Mouse (Mus musculus): ENCODE measurements around the gene Slc25a42. TPM values are rescaled to one million over a fixed set of nuclear protein-coding genes. Genes with fewer than 3 reads are reported as not detected.

The Slc25a42 gene
- polyA plus RNA-seq (2014; fragmentation: Illumina TruSeq; extraction: RNeasy Lipid Tissue Mini Kit (QIAGEN cat#74804); ENCODE audit: low read depth, low replicate concordance): 12.2 TPM

DNA sequence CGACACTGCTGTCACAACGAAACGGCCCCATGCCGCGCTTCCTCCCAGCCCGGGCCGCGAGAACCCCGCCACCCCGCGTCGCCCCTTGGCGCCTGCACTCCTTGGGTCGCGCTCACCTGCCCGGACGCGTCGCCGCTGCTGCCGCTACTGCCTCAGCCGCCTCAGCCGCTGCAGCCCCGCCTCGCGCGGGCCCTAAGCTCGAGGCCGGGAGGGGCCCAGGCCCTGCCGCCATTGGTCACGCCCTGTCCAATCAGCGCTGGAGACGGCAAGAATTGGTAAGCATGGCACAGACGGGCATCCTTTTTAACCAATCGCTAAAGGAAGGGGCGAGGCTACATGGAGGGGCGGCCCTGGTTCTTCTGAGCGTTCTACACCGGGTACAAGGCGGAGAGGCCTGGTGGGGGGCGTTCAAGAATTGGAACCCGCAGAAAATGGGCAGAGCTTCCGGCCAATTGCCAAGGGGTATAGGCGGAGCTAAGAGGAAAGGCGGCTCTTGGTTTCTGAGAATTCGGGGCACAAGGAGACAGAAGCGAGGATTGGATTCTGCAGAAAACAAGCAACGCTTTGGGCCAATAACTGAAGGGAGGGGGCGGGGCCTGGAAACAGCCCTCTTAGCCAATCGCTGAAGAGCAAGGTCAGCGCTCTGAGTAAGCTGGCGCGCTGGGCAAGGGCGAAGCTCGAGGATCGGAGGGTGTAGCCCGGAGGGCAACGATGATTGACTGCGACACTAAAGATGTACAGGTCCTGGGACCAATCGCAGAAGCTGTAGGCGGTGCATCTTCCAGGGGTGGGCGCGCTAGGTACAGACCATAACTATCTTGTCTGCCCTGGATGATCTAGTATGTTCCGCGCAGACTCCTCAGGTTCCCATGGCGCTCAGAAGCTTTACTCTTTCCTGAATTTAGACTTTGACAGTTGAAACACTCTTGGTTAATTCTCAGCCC is at the start of gene Slc25a42:
Gene Slc25a42 (minus strand): TSS at position 194 of the 944 bp plus-strand sequence.

DNA sequence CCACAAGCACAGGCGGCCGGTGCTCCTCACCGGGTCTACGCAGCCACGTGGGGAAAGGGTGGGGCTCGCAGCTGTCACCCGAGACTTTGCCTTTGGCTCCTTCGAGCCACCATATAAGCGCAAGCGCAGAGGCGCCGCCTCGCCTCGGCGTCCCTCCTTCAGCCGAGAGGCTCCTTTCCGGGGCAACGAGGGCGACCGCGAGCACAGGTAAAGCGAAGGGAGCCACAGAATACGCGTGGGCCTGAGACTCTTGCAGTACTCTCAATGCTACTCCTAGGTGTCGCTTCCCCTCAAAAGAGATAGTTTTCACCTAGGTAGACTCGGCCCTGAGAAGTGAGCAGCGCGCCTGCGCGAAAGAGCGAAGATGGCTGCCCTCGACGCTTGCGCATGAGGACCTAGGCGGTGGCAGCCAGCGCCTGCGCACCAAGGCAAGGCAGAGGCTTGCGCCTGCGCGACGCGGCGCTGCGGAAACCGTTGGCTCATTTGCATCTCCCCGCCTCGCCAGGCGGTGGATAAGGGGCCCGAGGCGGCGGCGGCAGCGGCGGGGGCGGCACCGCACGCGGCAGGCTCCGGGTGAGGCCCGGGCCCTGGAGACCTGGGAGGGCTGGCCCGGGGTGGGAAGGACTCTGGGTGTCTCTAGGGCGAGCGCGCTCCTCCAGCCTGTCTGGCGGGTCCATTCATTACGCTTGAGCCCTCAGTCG is 22.1 kb upstream of the Slc25a42 start, which contains the start of the genes Sugp2 and Armc6:
Gene Sugp2 (plus strand): TSS at position 147 of the 701 bp plus-strand sequence.
Gene Armc6 (minus strand): TSS at position 387 of the 701 bp plus-strand sequence.

DNA sequence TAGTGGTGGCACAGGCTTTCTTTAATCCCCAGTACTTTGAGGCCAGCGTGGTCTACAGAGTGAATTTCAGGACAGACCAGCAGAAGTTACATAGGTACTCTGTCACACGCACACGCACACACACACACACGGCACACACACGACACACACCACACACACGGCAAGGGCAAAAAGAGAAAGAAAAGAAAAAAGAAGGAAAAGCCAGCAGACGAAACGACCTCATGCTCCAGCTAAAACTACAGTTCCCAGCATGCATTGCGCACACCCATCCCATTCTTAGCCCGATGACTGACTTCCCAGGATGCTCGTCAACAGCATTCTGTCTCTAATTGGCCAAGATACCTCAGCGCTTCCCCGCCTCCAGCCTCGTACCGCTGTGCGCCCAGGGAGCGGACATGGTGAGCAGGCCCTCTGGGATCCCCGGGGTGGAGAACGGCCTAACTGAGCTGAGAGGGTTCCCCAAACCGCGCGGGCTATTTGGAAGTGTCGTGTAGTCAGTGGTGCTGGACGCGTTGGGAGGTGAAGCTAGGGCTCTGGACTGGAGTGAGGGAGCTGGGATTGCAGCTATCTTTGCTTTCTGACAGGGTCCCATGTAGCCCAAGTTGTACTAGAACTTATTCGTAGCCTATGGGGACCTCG is 39.9 kb downstream of the Slc25a42 start, which contains the start of gene Tmem161a:
Gene Tmem161a (plus strand): TSS at position 314 of the 639 bp plus-strand sequence.

DNA sequence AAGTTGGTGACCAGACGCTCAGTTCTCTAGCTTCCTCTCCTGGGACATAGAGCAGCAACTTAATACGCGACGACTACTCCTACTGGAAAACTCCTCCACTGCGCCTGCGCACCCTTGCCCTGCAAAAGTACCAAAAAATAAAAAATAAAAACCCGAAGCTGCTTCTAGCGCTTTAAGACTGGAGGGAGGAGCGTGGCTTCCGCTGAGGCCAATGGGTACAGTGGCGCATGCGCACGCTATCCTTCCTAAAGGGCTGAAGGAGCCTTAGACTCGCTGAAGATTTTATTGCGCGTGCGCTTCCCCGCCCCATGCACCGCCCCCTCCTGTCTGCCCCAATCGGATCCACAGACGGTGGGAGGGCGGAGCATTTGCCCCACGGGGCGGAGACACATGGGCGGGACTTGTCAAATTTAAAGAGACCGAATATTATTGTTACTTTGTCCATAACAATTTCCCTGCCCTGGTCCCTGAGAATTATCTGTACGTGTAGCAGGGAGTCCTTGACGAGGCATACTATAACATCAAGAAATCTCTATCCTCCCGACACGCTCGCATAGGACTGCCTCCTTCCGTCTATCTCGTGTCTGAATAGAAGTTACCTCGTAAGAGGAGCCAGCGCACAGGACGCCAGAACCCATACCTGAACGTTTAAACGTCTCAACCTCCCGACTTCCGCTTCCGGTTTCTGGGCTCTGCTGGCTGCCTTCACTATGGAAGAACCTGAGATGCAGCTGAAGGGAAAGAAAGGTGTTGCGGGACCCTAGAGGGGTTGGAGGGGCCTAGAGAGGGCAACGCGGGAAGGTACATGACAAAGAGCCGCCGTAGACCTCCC is 72.9 kb downstream of the Slc25a42 start, which contains the start of the genes Rfxank, Borcs8 and Mef2b:
Gene Rfxank (minus strand): TSS at position 129 of the 832 bp plus-strand sequence.
Gene Borcs8 (plus strand): TSS at position 474 of the 832 bp plus-strand sequence.
Gene Mef2b (plus strand): TSS at position 686 of the 832 bp plus-strand sequence.

Other genes starting within 250 kb of the Slc25a42 start
- gene Gatad2a, start 215.9 kb downstream of the Slc25a42 start, polyA plus RNA-seq (2014; fragmentation: Illumina TruSeq; extraction: RNeasy Lipid Tissue Mini Kit (QIAGEN cat#74804); ENCODE audit: low read depth, low replicate concordance): 3.9 TPM
- 4.5 TPM for gene Mau2, start 169.6 kb downstream of the Slc25a42 start, polyA plus RNA-seq (2014; fragmentation: Illumina TruSeq; extraction: RNeasy Lipid Tissue Mini Kit (QIAGEN cat#74804); ENCODE audit: low read depth, low replicate concordance)
- gene Sugp1, start 169.5 kb downstream of the Slc25a42 start, polyA plus RNA-seq (2014; fragmentation: Illumina TruSeq; extraction: RNeasy Lipid Tissue Mini Kit (QIAGEN cat#74804); ENCODE audit: low read depth, low replicate concordance): 3.7 TPM
- gene Tm6sf2, start 139.4 kb downstream of the Slc25a42 start, polyA plus RNA-seq (2014; fragmentation: Illumina TruSeq; extraction: RNeasy Lipid Tissue Mini Kit (QIAGEN cat#74804); ENCODE audit: low read depth, low replicate concordance): 11.7 TPM
- 1.4 TPM for gene Hapln4, start 128.8 kb downstream of the Slc25a42 start, polyA plus RNA-seq (2014; fragmentation: Illumina TruSeq; extraction: RNeasy Lipid Tissue Mini Kit (QIAGEN cat#74804); ENCODE audit: low read depth, low replicate concordance)
- not detected for gene Ncan, start 91.4 kb downstream of the Slc25a42 start, polyA plus RNA-seq (2014; fragmentation: Illumina TruSeq; extraction: RNeasy Lipid Tissue Mini Kit (QIAGEN cat#74804); ENCODE audit: low read depth, low replicate concordance)
- 2.1 TPM for gene Nr2c2ap, start 81.0 kb downstream of the Slc25a42 start, polyA plus RNA-seq (2014; fragmentation: Illumina TruSeq; extraction: RNeasy Lipid Tissue Mini Kit (QIAGEN cat#74804); ENCODE audit: low read depth, low replicate concordance)
- gene Rfxank, start 73.2 kb downstream of the Slc25a42 start, polyA plus RNA-seq (2014; fragmentation: Illumina TruSeq; extraction: RNeasy Lipid Tissue Mini Kit (QIAGEN cat#74804); ENCODE audit: low read depth, low replicate concordance): 1.4 TPM
- 5.6 TPM for gene Borcs8, start 72.8 kb downstream of the Slc25a42 start, polyA plus RNA-seq (2014; fragmentation: Illumina TruSeq; extraction: RNeasy Lipid Tissue Mini Kit (QIAGEN cat#74804); ENCODE audit: low read depth, low replicate concordance)
- not detected for gene Mef2b, start 72.6 kb downstream of the Slc25a42 start, polyA plus RNA-seq (2014; fragmentation: Illumina TruSeq; extraction: RNeasy Lipid Tissue Mini Kit (QIAGEN cat#74804); ENCODE audit: low read depth, low replicate concordance)
- gene Tmem161a, start 39.9 kb downstream of the Slc25a42 start, polyA plus RNA-seq (2014; fragmentation: Illumina TruSeq; extraction: RNeasy Lipid Tissue Mini Kit (QIAGEN cat#74804); ENCODE audit: low read depth, low replicate concordance): 3.0 TPM
- 2.6 TPM for gene Sugp2, start 21.9 kb upstream of the Slc25a42 start, polyA plus RNA-seq (2014; fragmentation: Illumina TruSeq; extraction: RNeasy Lipid Tissue Mini Kit (QIAGEN cat#74804); ENCODE audit: low read depth, low replicate concordance)
- gene Armc6, start 22.2 kb upstream of the Slc25a42 start, polyA plus RNA-seq (2014; fragmentation: Illumina TruSeq; extraction: RNeasy Lipid Tissue Mini Kit (QIAGEN cat#74804); ENCODE audit: low read depth, low replicate concordance): 0.87 TPM
- not detected for gene Homer3, start 70.5 kb upstream of the Slc25a42 start, polyA plus RNA-seq (2014; fragmentation: Illumina TruSeq; extraction: RNeasy Lipid Tissue Mini Kit (QIAGEN cat#74804); ENCODE audit: low read depth, low replicate concordance)
- gene Ddx49, start 90.2 kb upstream of the Slc25a42 start, polyA plus RNA-seq (2014; fragmentation: Illumina TruSeq; extraction: RNeasy Lipid Tissue Mini Kit (QIAGEN cat#74804); ENCODE audit: low read depth, low replicate concordance): 3.4 TPM
- 4.9 TPM for gene Cope, start 90.2 kb upstream of the Slc25a42 start, polyA plus RNA-seq (2014; fragmentation: Illumina TruSeq; extraction: RNeasy Lipid Tissue Mini Kit (QIAGEN cat#74804); ENCODE audit: low read depth, low replicate concordance)
- gene Cers1, start 103.5 kb upstream of the Slc25a42 start, polyA plus RNA-seq (2014; fragmentation: Illumina TruSeq; extraction: RNeasy Lipid Tissue Mini Kit (QIAGEN cat#74804); ENCODE audit: low read depth, low replicate concordance): not detected
- gene Gdf1, start 117.5 kb upstream of the Slc25a42 start, polyA plus RNA-seq (2014; fragmentation: Illumina TruSeq; extraction: RNeasy Lipid Tissue Mini Kit (QIAGEN cat#74804); ENCODE audit: low read depth, low replicate concordance): not detected
- 2.4 TPM for gene Upf1, start 141.0 kb upstream of the Slc25a42 start, polyA plus RNA-seq (2014; fragmentation: Illumina TruSeq; extraction: RNeasy Lipid Tissue Mini Kit (QIAGEN cat#74804); ENCODE audit: low read depth, low replicate concordance)
- gene Comp, start 161.3 kb upstream of the Slc25a42 start, polyA plus RNA-seq (2014; fragmentation: Illumina TruSeq; extraction: RNeasy Lipid Tissue Mini Kit (QIAGEN cat#74804); ENCODE audit: low read depth, low replicate concordance): not detected
- gene Crtc1, start 227.3 kb upstream of the Slc25a42 start, polyA plus RNA-seq (2014; fragmentation: Illumina TruSeq; extraction: RNeasy Lipid Tissue Mini Kit (QIAGEN cat#74804); ENCODE audit: low read depth, low replicate concordance): 0.74 TPM

Measured in liver, adult 10 weeks (tissue).